Mouse (Mus musculus): Measurements from ENCODE around the gene Krtap5-2.
A peak's percentile ranks its signal among the peaks of the same experiment; 100 is the strongest.
"Not testable (repeated sequence)": the region's sequence is repeated elsewhere in the genome, so short reads cannot be mapped to it uniquely, and the experiment has no call there.

Gene Krtap5-2

DNA sequence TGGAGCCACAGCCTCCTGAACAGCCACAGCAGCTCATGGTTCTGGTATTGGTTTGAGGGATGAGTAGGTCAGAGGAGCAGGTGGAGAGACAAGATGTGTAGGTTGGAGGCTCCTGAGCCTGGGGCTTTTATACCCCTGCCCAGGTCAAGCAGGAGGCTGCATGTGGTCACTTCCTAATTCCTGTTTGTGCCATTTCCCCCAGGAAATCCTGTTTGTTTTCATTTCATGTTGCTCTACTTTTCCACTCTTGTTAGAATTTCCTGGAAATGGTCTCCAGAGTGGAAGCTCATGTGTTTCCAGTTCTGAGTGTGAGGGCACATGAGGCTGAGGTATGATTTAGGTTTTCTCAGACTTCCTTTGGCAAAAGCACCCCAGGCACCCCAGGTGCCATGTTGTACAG, at the start of gene Krtap5-2:
Gene Krtap5-2, minus strand, starts transcription at position 101 of the 400 bp plus-strand sequence.
- DNase-seq: not testable (repeated sequence)

DNA sequence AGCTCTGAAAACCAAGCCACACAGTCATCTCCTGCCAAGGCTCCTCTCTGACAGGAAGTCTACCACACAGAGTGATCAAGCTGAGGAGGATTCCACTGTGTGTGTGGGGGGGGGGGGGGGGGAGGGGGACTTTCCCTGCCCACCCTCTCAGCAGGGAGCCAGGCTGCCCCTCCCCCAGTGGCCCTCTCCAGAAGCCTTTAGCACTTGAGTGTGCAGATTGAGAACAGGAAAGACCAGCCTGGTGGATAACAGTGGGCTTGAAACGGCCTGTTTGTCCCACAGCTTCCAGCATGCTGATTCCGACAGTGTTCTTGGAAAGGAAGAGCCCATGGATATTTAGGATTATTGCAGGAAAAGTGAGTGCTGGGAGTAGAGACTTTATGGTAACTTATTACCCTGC, 48.7 kb upstream of the Krtap5-2 start:
- DNase-seq: no peak

DNA sequence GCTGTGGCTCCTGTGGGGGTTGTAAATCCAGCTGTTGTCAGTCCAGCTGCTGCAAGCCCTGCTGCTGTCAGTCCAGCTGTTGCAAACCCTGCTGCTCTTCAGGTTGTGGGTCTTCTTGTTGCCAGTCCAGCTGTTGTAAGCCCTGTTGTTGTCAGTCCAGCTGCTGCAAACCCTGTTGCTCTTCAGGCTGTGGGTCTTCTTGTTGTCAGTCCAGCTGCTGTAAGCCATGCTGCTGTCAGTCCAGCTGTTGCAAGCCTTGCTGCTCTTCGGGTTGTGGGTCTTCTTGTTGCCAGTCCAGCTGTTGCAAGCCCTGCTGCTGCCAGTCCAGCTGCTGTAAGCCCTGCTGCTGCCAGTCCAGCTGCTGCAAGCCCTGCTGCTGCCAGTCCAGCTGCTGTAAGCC, 36.3 kb upstream of the Krtap5-2 start:
- DNase-seq: not testable (repeated sequence)

DNA sequence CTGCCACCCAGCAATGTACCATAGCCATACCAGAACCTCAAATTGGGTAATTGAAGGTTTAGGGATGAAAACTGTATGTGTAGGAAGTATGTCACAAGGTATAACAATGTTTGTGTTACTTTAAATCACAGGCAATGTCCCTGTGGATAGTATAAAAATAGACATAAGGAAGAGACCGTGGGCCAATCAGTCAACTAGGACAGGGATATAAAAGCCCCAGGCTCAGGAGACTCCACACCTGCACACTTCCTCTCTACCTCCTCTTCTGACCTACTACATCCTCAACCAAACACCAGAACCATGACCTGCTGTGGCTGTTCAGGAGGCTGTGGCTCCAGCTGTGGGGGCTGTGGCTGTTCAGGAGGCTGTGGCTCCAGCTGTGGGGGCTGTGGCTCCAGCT, 35.8 kb upstream of the Krtap5-2 start, which contains the start of gene Gm7579:
Gene Gm7579, plus strand, starts transcription at position 301 of the 400 bp plus-strand sequence.
- DNase-seq: no peak

DNA sequence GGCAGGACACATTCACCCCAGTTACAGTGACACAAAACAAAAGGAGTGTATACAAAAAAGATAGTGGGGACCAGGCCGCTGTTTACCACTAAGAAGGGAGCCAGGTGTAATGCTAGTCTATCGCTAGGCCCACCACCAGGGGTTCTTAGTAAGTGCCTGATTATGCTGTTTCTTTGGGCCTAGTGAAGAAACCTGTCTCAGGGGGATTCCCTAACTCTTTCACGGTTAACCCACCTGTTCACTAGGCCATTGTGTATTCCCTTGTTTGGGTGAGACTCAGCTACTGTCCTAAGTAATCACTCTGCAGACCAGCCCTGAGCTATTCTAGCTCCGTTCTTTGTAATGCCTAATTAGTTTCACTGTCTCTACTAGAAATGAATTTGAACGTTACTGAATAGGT, 31.1 kb upstream of the Krtap5-2 start:
- not testable (repeated sequence) for DNase-seq

DNA sequence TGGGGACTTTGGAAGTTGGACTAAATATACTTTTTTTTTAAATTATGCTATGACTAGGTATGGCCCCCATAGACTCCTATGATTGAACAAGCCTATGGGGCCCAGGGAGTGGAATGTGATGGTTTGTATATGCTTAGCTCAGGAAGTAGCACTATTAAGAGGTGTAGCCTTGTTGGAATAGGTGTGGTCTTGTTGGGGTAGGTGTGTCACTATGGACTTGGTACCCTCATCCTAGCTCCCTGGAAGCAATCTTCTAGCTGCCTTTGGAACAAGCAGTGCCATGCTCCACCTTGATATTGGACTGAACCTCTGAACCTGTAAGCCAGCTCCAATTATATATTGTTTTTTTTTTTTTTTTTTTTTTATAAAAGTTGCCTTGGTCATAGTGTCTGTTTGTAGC, 29.7 kb upstream of the Krtap5-2 start:
- no peak for DNase-seq

DNA sequence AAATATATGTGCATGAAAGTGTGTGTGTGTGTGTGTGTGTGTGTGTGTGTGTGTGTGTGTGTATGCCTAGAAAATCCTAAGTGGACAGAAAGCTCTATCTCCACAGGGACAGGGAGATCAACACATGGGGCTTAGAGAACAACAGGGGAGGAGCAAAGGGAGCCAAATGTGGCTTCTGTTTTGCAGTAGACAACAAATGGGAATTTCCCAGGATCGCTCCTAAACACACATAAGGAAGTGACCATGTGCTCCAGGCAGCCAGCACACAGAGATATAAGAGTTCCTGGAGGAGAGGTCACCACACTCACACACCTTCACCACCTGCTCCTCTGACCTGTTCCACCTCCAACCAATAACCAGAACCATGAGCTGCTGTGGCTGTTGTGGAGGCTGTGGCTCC, 25.3 kb upstream of the Krtap5-2 start, which contains the start of gene Krtap5-3:
Gene Krtap5-3, plus strand, starts transcription at position 301 of the 400 bp plus-strand sequence.
- DNase-seq: no peak

DNA sequence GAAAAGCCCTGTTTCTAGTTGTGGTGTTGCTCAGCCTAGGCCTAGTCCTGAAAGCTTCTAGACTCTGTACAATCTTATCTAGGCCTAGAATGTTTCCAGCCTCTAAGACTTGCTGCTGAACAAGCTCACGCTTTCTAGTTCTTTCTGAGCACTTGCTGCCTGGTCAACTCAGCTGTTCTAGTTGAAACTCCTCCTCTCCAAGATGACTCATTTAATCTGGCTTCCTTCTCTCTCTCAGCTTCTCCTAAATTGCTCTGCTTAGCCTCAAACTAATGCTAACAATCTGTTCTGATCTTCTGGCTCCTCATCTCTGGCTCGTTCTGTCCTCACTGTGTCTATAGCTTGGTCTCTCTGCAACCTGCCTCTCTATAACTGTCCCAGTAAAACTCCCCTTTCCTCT, 22.9 kb upstream of the Krtap5-2 start:
- no peak for DNase-seq

DNA sequence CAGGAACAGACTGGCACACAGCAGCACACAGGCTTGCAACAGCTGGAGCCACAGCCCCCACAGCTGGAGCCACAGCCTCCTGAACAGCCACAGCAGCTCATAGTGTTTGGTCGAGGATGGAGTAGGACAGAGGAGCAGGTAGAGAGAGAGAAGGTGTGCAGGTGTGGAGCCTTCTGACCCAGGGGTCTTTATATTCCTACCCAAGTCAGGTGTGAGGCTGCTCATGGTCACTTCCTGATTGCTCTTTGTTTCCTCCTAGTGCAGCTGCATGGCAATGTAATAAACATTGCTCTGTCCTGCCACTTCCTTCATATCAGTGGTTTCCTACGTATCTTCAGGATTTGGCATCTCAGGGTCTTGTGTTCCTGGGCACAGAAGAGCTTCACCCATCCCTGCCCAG, 14.5 kb upstream of the Krtap5-2 start, which contains the start of gene Gm10153:
Gene Gm10153, minus strand, starts transcription at position 101 of the 400 bp plus-strand sequence.
- no peak for DNase-seq

DNA sequence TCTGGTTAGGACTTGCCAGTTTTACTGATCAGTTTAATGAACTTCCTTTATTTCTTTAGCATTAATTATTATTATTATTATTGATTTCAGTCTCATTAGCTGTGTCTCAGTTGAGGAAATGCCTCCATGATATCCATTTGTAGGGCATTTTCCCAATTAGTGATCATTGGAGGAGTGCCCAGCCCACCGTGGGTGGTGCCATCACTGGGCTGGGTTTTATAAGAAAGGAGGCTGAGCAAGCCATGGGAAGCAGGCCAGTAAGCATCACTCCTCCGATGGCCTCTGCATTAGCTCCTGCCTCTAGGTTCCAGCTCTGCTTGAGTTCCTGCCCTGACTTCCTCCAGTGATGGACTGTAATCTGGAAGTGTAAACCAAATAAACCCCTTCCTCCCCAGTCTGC, 12.4 kb upstream of the Krtap5-2 start:
- DNase-seq: no peak

DNA sequence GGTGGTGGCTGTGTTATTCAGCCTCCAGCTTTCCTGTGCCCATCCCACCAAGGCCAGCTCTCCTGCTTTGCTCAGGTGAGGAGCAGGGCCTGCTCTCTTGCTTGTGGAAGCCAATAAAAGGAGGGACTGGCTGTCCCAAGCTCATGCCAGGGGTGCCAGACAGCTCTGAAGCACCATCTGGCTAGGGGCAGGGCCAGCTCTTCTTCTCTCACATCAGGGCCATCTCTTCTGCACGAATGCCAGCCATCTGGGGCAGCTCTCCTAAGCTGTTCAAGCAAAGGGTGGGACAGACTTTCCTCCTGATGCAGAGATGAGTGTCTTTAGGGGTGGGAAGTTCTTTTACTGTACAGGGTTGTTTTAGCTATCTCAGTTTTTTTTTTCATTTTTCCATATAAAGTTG, 5.2 kb upstream of the Krtap5-2 start:
- no peak for DNase-seq

DNA sequence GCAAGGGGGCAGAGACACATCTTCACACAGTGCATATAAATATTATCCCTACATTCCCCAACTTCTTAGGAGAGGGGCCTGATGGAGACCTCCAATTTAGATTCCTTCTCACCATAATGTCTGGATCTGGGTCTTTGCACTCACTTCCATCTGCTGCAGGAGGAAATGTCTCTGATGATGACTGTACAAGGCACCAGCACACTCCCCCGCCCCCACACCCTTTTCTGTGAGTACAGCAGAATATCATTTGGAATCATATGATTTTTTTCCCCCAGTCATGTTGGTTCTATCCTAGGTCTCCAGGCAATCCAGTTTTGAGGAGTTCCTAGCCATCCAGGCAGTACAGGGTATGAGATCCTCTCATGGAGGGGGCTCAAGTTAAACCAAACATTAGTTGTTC, 2.9 kb upstream of the Krtap5-2 start:
- DNase-seq: no peak

DNA sequence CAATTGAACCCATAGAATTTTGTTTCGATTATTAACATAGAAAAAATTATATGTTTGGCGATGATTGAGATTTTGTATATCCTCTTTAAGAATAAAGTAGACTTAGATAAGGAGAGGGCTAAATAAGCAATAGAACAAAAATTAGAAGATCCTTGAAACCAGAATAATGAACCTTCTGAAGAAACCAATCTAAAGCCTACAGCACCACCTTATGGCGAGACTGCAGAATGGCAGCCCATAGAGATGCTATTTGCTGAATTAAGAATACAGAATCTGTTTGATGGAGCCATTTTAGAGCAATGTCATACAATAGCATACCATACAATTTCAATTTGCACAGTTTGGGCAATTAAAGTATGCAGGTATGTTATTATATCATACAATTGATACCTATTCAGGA, 6.0 kb downstream of the Krtap5-2 start:
- no peak for DNase-seq

DNA sequence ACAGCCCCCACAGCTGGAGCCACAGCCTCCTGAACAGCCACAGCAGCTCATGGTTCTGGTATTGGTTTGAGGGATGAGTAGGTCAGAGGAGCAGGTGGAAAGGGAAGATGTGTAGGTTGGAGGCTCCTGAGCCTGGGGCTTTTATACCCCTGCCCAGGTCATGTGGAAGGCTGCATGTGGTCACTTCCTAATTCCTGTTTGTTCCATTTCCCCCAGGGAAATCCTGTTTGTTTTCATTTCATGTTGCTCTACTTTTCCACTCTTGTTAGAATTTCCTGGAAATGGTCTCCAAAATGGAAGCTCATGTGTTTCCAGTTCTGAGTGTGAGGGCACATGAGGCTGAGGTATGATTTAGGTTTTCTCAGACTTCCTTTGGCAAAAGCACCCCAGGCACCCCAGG, 10.2 kb downstream of the Krtap5-2 start, which contains the start of gene Gm4553:
Gene Gm4553, minus strand, starts transcription at position 101 of the 400 bp plus-strand sequence.
- DNase-seq: not testable (repeated sequence)

DNA sequence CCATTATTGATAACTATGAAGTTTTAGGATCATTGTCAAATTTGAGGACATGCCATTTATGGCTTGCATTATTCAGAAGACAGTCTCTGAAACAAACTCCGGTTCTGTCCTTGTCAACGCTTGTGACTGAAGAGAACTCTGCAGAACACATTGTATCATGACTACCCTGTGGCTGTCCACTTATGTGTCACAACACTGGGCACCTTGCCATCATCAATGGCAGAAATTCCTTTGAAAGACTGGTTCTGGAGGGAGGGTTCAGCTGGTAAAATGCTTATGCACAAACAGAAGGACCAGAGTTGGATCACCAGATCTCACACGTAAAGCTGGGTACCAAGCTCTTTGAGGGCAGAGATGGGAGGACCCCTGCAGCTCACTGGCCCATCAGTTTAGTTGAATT, 16.4 kb downstream of the Krtap5-2 start:
- DNase-seq: no peak

DNA sequence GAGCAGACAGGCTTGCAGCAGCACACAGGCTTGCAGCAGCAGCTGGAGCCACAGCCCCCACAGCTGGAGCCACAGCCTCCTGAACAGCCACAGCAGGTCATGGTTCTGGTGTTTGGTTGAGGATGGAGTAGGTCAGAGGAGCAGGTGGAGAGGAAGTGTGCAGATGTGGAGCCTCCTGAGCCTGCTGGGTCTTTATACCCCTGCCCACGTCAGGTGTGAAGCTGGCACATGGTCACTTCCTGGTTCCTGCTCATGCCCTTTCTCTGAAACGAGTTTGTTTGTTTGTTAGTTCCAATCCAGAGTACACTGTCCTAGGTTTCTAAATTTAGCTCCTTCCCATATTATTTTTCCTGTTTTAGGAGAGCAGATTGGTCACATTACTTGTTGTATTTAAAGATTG, 18.8 kb downstream of the Krtap5-2 start, which contains the start of gene Gm29735:
Gene Gm29735, minus strand, starts transcription at position 101 of the 400 bp plus-strand sequence.
- DNase-seq: not testable (repeated sequence)

DNA sequence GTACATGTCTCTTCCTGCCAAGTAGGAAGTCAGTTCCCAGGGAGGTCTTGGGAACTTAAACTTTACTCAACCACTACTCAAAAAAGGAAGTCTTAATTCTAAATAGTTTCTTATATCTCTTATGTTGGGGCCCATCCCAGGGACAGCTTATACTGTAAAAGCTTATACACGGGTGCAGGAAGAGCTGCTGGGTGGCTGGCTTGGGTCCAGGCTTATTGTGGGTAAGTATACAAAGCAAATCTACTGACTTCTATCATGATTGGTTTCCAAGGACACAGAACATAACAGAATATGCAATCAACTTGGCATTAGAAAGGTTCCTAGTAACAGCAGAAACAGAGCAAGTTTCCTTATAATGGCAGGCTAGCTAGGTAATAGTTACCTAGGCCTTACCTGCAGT, 20.5 kb downstream of the Krtap5-2 start:
- no peak for DNase-seq

DNA sequence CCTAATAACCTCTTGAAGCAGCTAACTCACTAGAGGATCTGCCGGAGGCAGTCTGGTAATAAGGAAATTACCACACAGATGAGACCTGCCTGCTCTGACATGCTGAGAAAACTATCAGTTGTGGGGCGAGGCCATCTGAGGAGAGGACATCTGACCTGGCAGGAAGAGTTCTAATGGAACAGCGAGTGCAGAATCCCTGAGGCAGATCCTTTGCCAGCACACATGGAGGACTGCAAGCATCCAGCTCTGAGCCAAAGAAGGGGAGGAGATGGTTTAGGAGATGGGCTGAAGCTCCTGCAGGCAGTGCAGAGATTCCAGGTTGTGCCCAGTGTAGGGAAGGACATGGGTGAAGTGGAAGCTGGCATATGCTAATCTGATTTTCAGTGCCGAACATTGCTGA, 23.6 kb downstream of the Krtap5-2 start:
- no peak for DNase-seq

DNA sequence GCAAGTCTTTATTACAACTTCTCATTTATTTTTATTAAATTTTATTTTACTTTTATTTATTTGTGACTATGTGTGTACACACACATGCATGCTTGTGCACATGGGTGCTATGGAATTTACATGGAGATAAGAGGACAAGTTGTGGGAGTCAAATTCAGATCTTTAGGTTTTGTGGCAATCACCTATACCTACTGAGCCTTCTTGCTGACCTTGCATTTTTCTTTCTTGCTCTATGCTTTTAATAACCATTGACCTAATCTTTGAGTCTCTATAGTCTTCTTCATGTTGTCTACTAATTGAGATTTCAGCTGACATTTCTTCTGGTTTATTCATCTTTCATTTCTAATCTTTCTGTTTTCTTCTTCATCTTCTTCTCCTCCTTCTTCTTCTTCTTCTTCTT, 27.2 kb downstream of the Krtap5-2 start:
- no peak for DNase-seq

DNA sequence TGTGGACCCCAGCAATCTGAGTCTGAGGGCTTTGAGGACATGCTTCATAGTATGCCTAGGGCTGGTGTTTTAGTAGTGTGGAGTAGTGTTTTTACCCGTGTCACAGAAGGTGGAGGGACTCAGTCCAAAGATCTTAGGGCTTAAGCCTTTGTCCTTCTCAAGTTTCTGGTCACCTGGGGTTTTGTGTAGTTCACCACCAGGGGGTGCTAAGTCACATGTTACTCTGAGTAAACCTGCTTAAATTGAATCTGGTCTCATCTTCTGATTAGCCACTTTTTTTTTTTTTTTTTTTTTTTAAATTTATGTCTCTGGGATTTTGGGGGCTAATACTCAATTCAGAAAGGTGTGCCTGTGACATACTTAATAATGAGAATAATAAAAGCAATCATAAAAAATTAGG, 29.8 kb downstream of the Krtap5-2 start:
- peak; percentile 59 to 79 for DNase-seq

DNA sequence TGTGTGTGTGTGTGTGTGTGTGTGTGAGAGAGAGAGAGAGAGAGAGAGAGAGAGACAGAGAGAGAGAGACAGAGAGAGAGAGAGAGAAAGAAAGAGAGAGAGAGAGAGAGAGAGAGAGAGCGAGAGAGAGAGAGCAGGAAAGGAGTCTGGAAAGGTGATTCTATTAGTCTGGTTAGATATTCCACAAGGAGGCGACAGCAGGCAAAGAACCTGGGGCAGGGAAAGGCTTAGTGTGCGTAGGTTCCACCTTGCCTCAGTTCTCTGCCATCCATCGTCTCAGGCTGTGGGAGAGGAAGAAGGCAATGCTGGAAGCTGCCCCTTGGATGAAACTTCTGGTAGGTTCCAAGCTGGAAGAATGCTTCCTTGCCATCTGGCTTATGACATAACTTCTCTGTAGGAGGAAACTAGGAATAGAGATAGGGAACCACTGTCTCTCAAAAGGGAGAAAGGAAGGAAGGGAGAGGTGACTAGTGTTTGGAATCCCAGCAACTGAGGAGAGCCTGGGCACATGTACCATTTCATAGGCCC, 30.3 kb downstream of the Krtap5-2 start:
- no peak for DNase-seq

DNA sequence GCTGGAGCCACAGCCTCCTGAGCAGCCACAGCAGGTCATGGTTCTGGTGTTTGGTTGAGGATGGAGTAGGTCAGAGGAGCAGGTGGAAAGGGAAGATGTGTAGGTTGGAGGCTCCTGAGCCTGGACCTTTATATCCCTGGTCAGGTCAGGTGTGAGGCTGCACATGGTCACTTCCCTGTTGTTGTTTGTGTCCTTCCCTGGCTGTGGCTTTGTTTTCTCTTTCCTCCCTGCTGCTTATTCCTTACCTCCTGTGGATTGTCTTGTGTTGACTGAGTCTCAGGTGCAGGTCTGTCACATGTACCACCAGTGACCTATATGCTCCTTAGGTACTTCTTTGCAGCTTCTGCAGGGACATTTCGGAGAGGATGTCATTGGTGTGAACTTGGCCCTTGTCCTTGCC, 31.3 kb downstream of the Krtap5-2 start, which contains the start of gene Gm45337:
Gene Gm45337, minus strand, starts transcription at position 101 of the 400 bp plus-strand sequence.
- DNase-seq: no peak

DNA sequence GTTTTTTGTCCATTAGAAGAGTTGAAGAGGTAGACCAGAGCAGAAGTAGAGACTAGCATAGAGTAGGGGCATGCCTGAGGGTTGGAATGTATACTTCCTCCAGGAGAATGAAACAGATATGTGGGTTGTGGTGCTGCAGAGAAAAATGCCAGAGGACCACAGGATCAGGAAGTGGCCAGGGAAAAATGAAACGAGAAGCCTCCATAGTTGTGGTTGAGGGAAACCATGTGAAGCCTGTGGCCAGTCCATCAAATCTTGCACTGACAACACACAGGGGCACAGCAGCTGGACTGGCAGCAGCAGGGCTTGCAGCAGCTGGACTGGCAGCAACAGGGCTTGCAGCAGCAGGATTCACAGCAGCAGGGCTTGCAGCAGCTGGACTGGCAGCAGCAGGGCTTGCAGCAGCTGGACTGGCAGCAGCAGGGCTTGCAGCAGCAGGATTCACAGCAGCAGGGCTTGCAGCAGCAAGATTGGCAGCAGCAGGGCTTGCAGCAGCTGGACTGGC, 32.2 kb downstream of the Krtap5-2 start:
- DNase-seq: not testable (repeated sequence)

DNA sequence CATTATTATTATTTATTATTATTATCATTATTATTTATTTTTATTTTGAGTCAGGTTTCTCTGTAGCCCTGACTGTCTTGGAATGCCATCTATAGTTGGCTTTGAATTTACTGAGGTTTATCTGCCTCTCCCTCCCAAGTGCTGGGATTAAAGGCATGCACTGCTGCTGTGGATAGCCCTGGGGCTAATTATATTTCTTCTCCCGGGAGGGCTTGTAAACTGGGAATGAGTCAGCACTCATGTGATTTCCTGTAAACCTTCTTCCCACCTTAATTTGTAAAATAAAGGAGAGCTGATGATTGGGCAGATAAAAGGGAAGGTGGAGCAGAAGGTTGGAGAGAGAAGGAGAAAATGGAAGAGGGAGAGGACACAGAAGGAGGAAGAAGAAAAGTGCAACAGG, 35.1 kb downstream of the Krtap5-2 start:
- no peak for DNase-seq

DNA sequence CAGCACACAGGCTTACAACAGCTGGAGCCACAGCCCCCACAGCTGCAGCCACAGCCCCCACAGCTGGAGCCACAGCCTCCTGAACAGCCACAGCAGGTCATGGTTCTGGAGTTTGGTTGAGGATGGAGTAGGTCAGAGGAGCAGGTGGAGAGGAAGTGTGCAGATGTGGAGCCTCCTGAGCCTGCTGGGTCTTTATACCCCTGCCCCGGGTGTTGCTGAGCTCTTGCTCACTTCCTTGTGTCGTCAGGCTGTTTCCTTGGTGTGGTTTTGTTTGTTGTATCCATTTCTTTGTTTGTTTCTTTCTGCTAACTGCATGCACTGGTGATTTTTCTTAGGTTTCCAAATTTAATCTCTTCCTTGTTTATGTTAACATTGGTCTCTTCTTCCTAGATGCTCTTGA, 39.9 kb downstream of the Krtap5-2 start, which contains the start of gene Gm39115:
Gene Gm39115, minus strand, starts transcription at position 101 of the 400 bp plus-strand sequence.
- DNase-seq: not testable (repeated sequence)
